Mouse (Mus musculus) brain, embryonic 14.5 days (tissue): ENCODE data around the gene Ttc23.

Experiments
- CTCF ChIP-seq: fragments of 200-500 bp; IDR thresholded peaks from 2 replicates; pipeline ENCODE4 v1.5.1; 2012; ENCODE audit warnings: inconsistent platforms, mild to moderate bottlenecking, moderate library complexity, borderline replicate concordance; ENCODE audit not compliant: insufficient read depth, insufficient read length; ENCODE audit errors: extremely low read depth
- POLR2A ChIP-seq: fragments of 200-500 bp; IDR thresholded peaks from 2 replicates; pipeline ENCODE4 v1.6.1; 2012; ENCODE audit warnings: mild to moderate bottlenecking, inconsistent platforms, borderline replicate concordance; ENCODE audit not compliant: poor library complexity, insufficient read depth, insufficient read length, severe bottlenecking; ENCODE audit errors: extremely low read depth

DNA sequence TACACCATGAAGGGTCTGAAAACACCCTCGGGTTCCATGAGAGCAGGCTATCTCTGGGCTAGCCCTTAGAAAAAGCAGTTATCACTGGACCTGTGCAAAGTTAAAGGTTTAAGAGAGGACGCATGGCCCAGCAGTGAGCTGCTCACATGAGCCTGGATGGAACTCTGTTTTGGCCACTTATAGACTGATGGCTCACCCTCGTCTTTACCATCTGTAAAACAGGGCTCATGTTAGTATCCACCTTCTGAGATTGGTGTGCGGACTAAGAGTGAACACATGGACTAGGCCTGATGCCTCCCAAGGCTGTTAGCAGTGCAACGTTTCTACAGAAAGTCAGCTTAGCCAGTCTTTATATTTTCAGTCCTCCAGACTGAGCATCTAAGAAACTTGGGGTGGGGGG lies 109.4 kb downstream of the Ttc23 start:
- TF ChIP-seq CTCF = no peak
- TF ChIP-seq POLR2A = no peak
